9 mouse cellular contexts compared by ENCODE assay signal in genomic region chr8:127092383-127093112, GRCm38 (mm10). TPM values are rescaled to one million over a fixed set of nuclear protein-coding genes. Genes with fewer than 3 reads are reported as not detected.
A peak's percentile ranks its signal among the peaks of the same experiment; 100 is the strongest.
DNase-seq lines count a peak whose midpoint lies in the region; ATAC-seq and TF ChIP-seq lines count a peak whose summit lies in the region.
"Had no signal": no experiment of that assay in that cellular context is flagged by ENCODE, and none has a peak within 500 bp of the region (broad histone marks: within the 10 kb centered on the region; RNA-seq: fewer than 3 reads in every experiment).

No protein-coding gene starts in this region.

- no peak overlapping the region for H3K4me3 ChIP-seq in neural tube, embryonic 11.5 days (ENCODE audit: low read depth, low read length)
- no peak overlapping the region for H3K4me3 ChIP-seq in intestine, embryonic 16.5 days (ENCODE audit: low read length)
- H3K4me3 ChIP-seq in midbrain, postnatal 0 days (ENCODE audit: low read depth, low read length) = no peak overlapping the region
- H3K4me3 ChIP-seq: liver, embryonic 15.5 days had no signal

- ATAC-seq in neural tube, embryonic 11.5 days (ENCODE audit: insufficient read depth, low FRiP score, low TSS enrichment) = peak; percentile 84
- peak; percentile 49 for ATAC-seq in intestine, embryonic 16.5 days
- peak; percentile 41; the same call in 1 of the 2 replicates for ATAC-seq in midbrain, postnatal 0 days (ENCODE audit: low FRiP score)

- H3K36me3 ChIP-seq in neural tube, embryonic 11.5 days (ENCODE audit: control insufficient read depth, insufficient read depth, low read length) = no peaks in the 10 kb centered on the region
- H3K36me3 ChIP-seq in intestine, embryonic 16.5 days (ENCODE audit: control insufficient read depth, insufficient read depth, low read length) = no peaks in the 10 kb centered on the region
- H3K36me3 ChIP-seq in midbrain, postnatal 0 days (ENCODE audit: insufficient read depth, low read length) = no peaks in the 10 kb centered on the region
- H3K36me3 ChIP-seq: liver, embryonic 15.5 days had no signal

- DNase-seq in cerebellum, adult 11 months = peak; percentile 15
- no peak for DNase-seq in cerebellum, adult 8-10 months
- peak; percentile 70 for DNase-seq in neural tube, embryonic 11.5 days (ENCODE audit: low spot score)
- DNase-seq in neural tube, embryonic 10.5 days (ENCODE audit: extremely low spot score, low spot score) = no peak
- peak; percentile 90 for DNase-seq in midbrain, postnatal 0 days (ENCODE audit: low spot score)
- no peak for DNase-seq in adrenal gland, adult 2 months
- no peak for DNase-seq in ovary, postnatal 36 days (ENCODE audit: low spot score)

- H3K27ac ChIP-seq in neural tube, embryonic 11.5 days (ENCODE audit: low read depth, low read length) = no peak overlapping the region
- peak overlapping the region; percentile 81 for H3K27ac ChIP-seq in intestine, embryonic 16.5 days (ENCODE audit: low read length)
- peak overlapping the region; percentile 67 for H3K27ac ChIP-seq in midbrain, postnatal 0 days (ENCODE audit: low read depth, low read length)
- H3K27ac ChIP-seq: liver, embryonic 15.5 days had no signal

- 37% methylated on average over 10 of the region's 10 CpGs for WGBS in neural tube, embryonic 11.5 days
- 26% methylated on average over 10 of the region's 10 CpGs for WGBS in intestine, embryonic 16.5 days
- WGBS in midbrain, postnatal 0 days = 12% methylated on average over 10 of the region's 10 CpGs

- no peaks in the 10 kb centered on the region for H3K9me3 ChIP-seq in neural tube, embryonic 11.5 days (ENCODE audit: control insufficient read depth, low read length)
- no peaks in the 10 kb centered on the region for H3K9me3 ChIP-seq in intestine, embryonic 16.5 days (ENCODE audit: control insufficient read depth, low read length)
- no peaks in the 10 kb centered on the region for H3K9me3 ChIP-seq in midbrain, postnatal 0 days (ENCODE audit: low read length)
- H3K9me3 ChIP-seq: liver, embryonic 15.5 days had no signal

- H3K4me2 ChIP-seq in neural tube, embryonic 11.5 days (ENCODE audit: low read depth) = no peak overlapping the region
- peak overlapping the region; percentile 13; the same call in 1 of the 2 replicates for H3K4me2 ChIP-seq in intestine, embryonic 16.5 days (ENCODE audit: low read depth, low read length)
- peak overlapping the region; percentile 34 for H3K4me2 ChIP-seq in midbrain, postnatal 0 days (ENCODE audit: low read depth, low read length, poor library complexity, severe bottlenecking)
- H3K4me2 ChIP-seq: liver, embryonic 15.5 days had no signal

- H3K27me3 ChIP-seq in neural tube, embryonic 11.5 days (ENCODE audit: control insufficient read depth, insufficient read depth, low read length) = no peaks in the 10 kb centered on the region
- H3K27me3 ChIP-seq in intestine, embryonic 16.5 days (replicated peaks; ENCODE audit: control insufficient read depth, insufficient read depth, low read length) = no peaks in the 10 kb centered on the region
- H3K27me3 ChIP-seq in midbrain, postnatal 0 days (ENCODE audit: insufficient read depth, low read length) = no peaks in the 10 kb centered on the region

- peaks cover 26% of the 10 kb centered on the region for H3K4me1 ChIP-seq in neural tube, embryonic 11.5 days (ENCODE audit: control insufficient read depth, insufficient read depth, low read length)
- peaks cover 43% of the 10 kb centered on the region for H3K4me1 ChIP-seq in intestine, embryonic 16.5 days (ENCODE audit: control insufficient read depth, insufficient read depth, low read length)
- peaks cover 13% of the 10 kb centered on the region; the same call in 1 of the 2 replicates for H3K4me1 ChIP-seq in midbrain, postnatal 0 days (ENCODE audit: insufficient read depth, low read length)

- no peak overlapping the region for H3K9ac ChIP-seq in neural tube, embryonic 11.5 days (ENCODE audit: low read length)
- no peak overlapping the region for H3K9ac ChIP-seq in intestine, embryonic 16.5 days (ENCODE audit: low read depth, low read length)
- no peak overlapping the region for H3K9ac ChIP-seq in midbrain, postnatal 0 days (replicated peaks; ENCODE audit: low read length, poor library complexity, severe bottlenecking)
- H3K9ac ChIP-seq: liver, embryonic 15.5 days had no signal

- no peak for TF ChIP-seq CTCF in midbrain, postnatal 0 days (IDR thresholded peaks at IDR 0.05)

RNA-seq across cellular contexts. Expression of gene Pard3, which starts 28.9 kb away (rescaled TPM):
- polyA plus RNA-seq in neural tube, embryonic 11.5 days (2014; fragmentation: Nextera tagmentation; extraction: Ambion mirVana) = 37.5 and 39.7 TPM in 2 replicates
- 17.3 and 19.1 TPM in 2 replicates for polyA plus RNA-seq in intestine, embryonic 16.5 days (2015; fragmentation: Nextera tagmentation; extraction: Ambion mirVana)
- 28.8 and 29.7 TPM in 2 replicates for total RNA-seq in midbrain, postnatal 0 days (2014; rRNA removed)
- polyA plus RNA-seq in midbrain, postnatal 0 days (2015; fragmentation: Nextera tagmentation; extraction: Ambion mirVana) = 10.2 and 11.9 TPM in 2 replicates
- 10 to 100 TPM; 31.4 to 45.4 TPM for total RNA-seq in adrenal gland, adult 2 months (2021)
- 39.0 and 56.9 TPM in 2 replicates for polyA plus RNA-seq in adrenal gland, adult 2 months (2012; rRNA removed)

Comparison
In these comparisons a context has a peak if more than half of its experiments do, and no peak if none do; other contexts are left out.
1. DNase-seq: peak in cerebellum, adult 11 months (single experiment), neural tube, embryonic 11.5 days (single experiment) and midbrain, postnatal 0 days (single experiment); none in cerebellum, adult 8-10 months (single experiment), neural tube, embryonic 10.5 days (single experiment), adrenal gland, adult 2 months (single experiment) and ovary, postnatal 36 days (single experiment).
2. Peak in every context shown above with its lines, with median percentiles within 50 percentile points of each other: ATAC-seq.